Mouse (Mus musculus) CD4-positive, CD25-positive, alpha-beta regulatory T cell, adult 9 weeks (primary cell): ENCODE results near the gene Klf17. TPM values are rescaled to one million over a fixed set of nuclear protein-coding genes. Genes with fewer than 3 reads are reported as not detected.

Source experiments
- polyA plus RNA-seq: library from polyadenylated mRNA; unstranded; fragments of 100-300 nt; shearing (Covaris generic); gene quantifications from one replicate; pipeline ENCODE4 v1.2.1, GENCODE M21; 2017

Gene Klf17
- not detected for polyA plus RNA-seq

GRCm38 (mm10) chr4:117765416-117765815 lies at the start of gene Klf17:
Gene Klf17, minus strand, starts transcription at chr4:117765648.

DNA sequence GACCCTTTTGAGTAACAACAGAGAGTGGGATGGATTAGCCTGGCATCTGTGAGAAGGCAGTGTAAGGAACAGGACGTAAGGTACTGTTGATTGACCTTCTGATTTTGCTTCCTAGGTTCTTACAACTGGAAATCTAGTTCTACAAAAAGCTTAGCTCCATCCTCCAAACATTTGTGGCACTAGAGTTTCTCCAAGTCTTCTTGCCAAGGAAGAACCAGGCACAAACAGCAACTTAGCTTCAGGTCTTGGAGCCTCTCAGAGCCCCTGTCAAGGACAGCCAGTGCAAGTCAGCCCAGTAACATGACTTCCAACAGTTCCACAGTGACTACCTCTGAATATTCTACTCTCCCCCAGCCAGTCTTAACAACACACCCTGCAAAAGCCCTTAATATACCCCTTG lies 41.3 kb downstream of the Klf17 start, which contains the start of gene Gm12845:
TSS of gene Gm12845 (plus strand) at position 301 of the 400 bp plus-strand sequence.

Other genes with a start within 250 kb of the Klf17 start
- gene Eri3, start 215.3 kb downstream of the Klf17 start, polyA plus RNA-seq, result 38.1 TPM
- gene Dmap1, start 83.4 kb downstream of the Klf17 start, polyA plus RNA-seq, result 56.6 TPM
- gene Gm12845, start 41.2 kb downstream of the Klf17 start, polyA plus RNA-seq, result not detected
- 0.50 TPM for gene Slc6a9, start 68.9 kb upstream of the Klf17 start, polyA plus RNA-seq
- not detected for gene Ccdc24, start 106.9 kb upstream of the Klf17 start, polyA plus RNA-seq
- not detected for gene B4galt2, start 117.8 kb upstream of the Klf17 start, polyA plus RNA-seq
- gene Atp6v0b, start 121.7 kb upstream of the Klf17 start, polyA plus RNA-seq, result 123 TPM
- 47.2 TPM for gene Dph2, start 126.4 kb upstream of the Klf17 start, polyA plus RNA-seq
- 38.6 TPM for gene Ipo13, start 149.4 kb upstream of the Klf17 start, polyA plus RNA-seq
- not detected for gene Artn, start 164.1 kb upstream of the Klf17 start, polyA plus RNA-seq